Mouse (Mus musculus): ENCODE data around the gene Pcx. TPM values are rescaled to one million over a fixed set of nuclear protein-coding genes. Genes with fewer than 3 reads are reported as not detected.

Gene Pcx
- 249 and 264 TPM in 2 replicates for polyA plus RNA-seq (2012; rRNA removed)

DNA sequence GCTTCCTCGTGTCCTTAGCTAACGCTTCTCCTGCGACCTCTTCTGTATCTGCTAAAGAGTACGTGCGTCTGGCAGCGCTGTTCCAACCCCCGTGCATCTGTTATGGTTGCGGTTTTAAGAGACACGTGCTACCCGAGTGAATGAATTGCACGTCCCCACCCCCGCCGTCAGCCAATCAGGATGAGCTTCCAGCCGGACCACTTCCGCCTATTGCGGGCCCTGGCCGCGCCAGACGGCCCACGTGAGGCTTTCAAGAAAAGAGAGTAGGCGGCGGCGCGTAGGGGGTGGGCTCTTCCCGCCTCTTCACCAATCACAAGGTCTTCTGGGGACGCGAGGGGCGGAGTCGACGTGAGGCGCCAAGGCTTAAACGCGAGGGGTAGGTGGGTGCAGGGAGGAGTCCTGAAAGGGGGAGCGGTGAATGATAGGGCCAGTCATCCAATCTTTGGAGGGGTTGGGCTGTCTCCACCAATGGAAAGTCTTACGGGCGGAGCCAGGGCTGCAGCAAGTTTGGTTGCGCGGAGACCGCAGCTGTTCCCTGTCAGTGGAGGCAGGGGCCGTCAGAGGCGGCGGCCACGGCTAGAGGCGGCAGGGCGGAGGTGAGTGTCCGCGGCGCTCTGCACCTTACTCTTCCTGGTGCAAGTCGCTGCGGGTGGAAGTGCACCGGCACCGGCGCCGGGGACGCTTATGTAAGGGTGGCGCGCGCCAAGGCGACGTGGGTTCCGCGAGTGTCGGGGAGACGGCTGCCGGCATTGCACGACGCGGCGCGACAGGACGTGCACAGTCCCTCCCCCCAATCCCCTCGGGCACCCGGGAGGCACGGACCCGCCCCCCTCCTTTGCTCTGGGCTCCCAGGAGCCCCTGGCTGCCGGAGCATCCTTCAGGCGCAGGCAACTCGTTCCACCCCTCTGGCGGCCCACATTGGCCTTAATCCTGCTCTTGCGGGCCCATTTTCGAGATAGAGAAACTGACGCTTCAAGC lies at the start of gene Pcx:
TSS of gene Pcx (plus strand) at position 487 of the 978 bp plus-strand sequence.
- DNase-seq (ENCODE audit: low read depth), result peak; percentile 91

DNA sequence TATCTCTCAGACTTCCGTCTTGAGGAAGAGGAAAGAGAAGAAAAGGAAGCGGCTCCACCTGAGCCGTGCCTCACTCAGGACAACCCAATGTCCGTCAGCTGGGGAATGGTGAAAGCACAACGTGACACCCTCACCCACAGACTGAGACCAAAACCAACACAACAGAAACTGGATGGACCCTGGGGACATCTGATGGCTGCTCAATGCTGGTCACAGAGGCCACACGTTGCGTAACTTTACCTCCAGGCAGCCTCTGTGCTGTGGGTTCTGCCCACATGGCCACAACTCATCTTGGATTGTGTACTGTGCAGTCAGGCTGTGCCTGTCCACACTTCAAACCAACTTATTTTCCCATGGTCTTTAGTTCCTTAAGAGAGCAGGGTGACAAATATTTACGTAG lies 48.3 kb upstream of the Pcx start:
- no peak for DNase-seq (ENCODE audit: low read depth)

DNA sequence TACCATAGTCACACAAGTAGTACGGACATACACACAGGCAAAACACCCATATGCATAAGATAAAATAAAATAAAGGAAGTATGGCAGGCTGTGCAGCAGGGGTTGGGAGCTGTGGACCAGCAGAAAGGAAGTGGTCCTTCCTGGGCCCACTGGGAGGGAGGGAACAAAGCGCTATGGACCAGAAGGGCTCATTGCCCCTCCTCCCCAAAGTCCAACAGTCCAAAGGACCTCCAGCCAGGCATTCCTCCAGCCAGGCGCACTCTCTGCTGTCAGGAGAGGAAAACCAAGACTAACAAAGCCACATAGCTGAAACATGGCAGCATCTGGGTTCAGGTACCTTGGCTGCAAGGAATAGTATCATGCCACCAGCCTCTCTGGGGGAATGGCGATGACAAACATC lies 45.6 kb upstream of the Pcx start:
- DNase-seq (ENCODE audit: low read depth), result no peak

DNA sequence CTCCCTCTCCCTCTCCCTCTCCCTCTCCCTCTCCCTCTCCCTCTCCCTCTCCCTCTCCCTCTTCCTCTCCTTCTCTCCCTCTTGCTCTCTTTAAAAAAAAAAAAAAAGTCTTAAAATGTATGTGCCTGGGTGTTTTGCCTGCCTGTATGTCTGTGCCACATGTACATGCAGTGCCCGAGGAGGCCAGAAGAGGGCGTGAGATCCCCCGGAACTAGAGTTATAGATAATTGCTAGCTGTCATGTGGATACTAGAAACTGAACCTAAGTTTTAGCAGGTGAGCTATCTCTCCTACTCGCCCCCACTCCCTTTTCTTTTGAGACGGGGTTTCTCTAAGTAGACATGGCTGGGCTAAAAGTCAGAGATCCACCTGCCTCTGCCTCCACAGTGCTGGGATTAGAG lies 41.9 kb upstream of the Pcx start:
- no peak for DNase-seq (ENCODE audit: low read depth)

DNA sequence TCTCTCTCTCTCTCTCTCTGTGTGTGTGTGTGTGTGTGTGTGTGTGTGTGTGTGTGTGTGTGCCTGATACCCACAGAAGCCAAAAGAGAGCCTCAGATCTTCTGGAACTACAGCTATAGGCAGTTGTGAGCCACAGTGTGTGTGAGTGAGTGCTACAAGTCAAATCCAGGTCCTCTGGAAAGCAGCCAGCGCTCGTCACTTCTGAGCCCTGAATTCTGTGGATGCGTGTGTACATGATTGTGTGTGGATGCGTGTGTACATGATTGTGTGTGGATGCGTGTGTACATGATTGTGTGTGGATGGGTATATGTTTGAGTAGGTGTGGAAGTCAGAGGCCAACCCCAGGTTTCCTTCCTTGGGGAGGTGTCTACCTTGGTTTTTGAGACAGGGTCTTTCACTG lies 36.7 kb upstream of the Pcx start:
- DNase-seq (ENCODE audit: low read depth), result no peak

DNA sequence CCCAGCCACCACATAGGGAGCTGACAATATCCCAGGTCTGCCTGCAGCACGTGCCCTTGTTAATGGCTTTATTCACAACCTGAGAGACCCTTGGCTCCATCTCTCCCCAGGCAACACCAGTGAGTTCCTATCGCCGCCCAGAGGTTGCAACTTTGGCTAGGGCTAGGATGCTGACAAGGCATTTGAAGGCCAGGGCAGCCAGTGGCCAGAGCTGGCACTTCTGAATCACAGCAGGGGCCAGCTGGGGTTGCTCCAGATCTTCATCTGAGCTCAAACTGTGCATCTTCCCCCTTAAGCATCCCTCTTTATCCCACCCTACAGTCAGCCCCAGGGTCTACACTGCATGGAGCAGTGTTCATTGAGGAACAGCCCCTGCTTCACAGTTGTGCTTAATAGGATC lies 35.5 kb upstream of the Pcx start:
- no peak for DNase-seq (ENCODE audit: low read depth)

DNA sequence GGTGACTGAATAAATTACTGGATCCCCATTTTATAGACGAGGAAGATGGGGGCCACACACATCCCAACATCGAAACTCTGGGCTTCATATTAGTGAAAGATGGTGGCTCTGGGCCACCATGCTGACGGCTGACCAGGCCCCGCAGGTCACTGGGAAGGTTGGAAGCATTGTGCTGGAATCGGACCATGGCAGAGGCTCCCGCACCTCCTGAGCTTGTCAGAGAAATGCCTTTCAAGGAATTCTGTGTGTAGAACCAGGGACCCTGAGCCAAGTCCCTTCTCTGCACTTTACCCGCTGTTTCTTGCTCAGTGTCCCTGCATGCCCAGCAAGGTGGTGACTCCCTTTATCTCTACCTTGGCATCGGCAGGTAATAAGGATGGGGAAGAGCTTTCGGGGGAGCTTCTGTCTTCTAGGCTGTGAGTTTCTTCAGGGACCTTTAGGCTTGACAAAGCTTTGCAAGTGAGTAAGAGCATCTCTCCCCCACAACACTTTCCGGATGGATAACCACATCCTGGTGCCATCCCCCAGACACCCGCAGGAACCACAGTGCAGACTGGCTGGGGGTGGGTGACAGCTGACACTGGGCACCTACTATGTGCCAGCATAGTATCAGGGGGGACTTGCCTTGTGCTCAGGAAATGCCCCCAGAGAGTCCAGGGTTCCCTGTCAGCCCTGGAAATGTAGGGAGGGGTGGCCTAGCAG lies 34.9 kb upstream of the Pcx start:
- no peak for DNase-seq (ENCODE audit: low read depth)

DNA sequence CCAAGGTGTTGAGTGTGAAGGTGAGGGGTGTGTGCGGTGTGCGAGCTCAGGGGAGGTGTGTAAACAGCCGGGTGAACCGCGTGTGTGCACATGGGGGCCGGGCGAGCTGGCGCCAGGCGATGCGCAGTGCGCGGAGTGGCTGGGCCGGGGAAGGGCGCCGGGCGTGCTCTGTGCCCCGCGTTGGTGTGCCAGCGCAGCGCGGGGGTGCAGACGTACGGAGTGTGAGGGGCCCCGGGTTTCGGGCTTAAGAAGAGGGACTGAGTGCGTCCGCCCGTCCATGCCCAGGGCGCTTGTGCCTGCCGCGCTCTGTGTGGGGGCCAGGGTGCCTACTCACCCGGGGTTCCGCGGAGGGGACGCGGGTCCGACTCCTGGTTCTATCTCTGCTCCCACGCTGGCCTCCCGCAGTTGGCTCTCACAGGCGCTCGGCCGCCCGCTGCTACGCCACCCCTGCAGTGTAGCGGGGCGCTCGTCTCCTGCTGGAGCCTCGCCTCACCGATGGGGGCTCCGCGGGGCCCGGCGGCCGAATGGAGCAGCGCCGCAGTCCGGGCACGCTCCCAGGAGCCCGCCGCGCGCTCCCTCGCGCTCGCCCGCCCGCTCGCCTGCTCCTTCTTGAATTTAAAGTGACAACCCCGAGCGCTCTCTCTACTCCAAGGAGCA lies 33.5 kb upstream of the Pcx start:
- DNase-seq (ENCODE audit: low read depth), result no peak

DNA sequence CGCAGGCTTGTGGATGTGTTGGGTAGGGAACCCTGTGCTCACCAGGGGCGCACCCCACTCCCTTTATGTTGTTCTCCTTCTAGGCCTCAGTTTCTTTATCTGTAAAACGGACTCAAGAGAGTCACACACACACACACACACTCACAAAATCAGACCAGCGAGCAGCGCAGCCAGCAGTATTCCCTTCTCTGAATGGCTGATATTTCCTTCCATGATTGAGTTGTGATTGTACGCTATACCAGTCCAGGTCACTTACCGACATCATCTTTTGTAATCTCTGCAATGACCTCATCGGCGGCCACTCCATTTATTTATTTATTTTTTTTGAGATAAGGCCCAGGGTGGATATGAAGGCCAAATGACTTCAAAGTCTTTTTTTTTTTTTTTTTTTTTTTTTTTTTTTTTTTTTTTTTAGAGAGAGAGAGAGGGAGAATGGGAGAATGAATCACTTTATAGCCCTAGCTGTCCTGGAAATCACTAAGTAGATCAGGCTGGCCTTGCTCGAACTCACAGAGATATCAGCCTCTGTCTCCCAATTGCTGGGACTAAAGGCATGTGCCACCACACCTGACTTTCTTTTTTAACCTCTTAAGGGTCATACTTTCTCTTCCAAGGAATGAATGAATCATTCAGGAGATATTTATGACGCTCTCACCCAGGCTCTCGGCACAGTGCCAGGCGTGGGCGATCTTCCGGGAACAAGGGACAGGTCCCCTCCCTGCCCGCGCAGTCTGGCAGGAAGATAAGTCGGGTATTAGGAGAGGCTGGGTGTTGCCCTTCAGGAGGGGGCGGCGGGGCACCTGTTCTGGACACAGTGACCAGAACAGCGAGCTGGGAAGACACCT lies 32.7 kb upstream of the Pcx start, which contains the start of gene Syt12:
TSS of gene Syt12 (minus strand) at position 103 of the 845 bp plus-strand sequence.
- DNase-seq (ENCODE audit: low read depth), result peak; percentile 68

DNA sequence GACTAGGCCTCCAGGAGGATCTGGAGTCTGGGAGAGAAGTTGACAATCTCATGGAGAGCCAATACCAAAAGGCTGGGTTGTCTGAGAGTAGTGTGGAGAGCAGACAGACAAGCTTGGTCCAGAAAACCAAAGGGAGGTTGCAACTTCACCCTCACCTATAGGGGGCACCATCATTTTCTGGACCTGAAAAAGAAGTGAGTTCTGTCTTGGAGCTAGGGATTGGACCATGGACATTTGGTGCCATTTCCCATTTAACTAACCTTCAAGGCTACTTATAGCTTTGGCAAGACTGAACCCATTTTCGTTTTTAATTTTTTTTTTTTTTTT lies 32.1 kb upstream of the Pcx start:
- no peak for DNase-seq (ENCODE audit: low read depth)

DNA sequence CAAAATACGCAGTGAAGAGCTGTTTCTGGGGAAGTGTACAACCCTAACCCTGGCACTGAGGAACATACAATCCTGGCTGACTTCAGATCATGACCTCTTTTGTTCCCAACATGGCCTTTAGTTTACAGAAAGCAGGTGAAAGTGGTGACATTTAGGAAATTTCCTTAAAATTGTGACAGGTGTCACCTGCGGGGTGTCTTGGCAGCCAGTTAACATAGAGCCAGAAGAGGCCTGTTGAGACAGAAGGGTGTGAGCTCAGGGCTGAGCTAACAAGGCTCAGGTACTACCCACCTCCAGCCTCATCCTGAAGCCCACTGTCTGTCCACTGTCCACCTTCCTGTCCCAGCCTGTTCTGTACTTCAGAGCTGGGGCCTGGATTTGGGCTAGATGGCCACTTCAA lies 30.2 kb upstream of the Pcx start:
- no peak for DNase-seq (ENCODE audit: low read depth)

DNA sequence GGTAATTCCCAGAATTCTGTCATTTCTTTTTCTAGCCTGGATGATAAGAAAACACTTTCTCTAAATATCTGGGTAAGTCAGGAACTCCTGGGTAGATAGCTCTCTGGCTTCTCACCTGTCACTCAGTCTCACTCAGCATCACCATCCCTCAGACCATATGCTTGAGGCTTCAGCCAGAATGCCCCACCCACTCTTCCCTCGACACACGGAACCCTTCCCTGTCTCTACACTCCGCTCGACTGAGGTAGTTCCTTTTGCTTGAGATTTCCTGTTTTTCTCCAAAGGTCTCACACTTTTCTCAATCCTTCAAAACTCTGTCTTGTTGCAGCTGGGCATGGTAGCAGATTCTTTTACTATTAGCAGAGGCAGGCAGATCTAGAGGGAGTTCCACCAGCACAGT lies 28.9 kb upstream of the Pcx start:
- no peak for DNase-seq (ENCODE audit: low read depth)

DNA sequence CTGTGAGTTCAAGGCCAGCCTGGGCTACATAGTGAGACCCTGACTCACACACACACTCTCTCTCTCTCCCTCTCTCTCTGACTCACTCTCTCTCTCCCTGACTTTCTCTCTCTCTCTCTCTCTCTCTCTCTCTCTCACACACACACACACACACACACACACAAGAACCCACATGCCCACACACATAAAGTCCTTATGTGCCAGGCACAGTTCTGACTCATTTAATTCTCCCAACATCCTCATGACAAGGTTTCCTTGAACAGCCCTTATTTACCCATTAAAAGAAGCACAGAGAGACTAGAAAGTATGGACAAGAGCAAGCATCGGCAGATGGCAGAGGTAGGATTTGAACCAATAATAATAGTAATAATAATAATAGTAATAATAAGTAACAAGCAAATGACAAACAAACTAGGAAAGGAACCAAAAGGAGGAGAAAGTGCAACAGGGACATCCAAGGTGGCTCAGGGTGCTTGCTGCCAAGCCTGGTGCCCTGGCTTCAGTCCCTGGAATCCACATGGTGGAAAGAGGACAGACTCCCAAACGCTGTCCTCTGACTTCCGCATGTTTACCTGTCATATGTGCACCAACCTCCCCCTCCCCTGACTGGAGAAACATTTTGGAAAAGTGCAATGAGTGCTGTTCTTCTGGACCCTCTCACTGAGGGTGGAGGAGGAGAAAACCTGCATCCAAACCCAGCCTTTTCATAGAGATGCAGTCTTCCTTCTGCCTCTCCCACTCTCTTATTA lies 28.0 kb upstream of the Pcx start:
- no peak for DNase-seq (ENCODE audit: low read depth)

DNA sequence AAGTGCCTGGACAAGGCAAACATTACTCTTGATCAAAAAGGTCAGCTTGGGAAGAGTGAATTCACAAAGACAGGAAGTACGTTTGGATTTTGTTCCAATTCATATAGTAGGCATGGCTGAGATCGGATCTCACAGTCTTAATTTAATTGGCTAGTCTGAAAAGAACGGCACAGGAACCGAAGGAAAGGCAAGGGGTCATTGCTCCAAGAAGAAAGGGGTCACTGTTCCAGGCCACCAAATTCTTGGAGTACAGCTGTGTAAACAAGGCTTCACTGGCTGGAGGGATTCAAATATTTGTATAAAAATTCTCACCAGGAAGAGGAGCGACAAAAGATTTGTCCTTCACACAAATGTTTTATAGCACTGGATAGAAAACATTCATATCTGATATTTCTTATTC lies 25.3 kb upstream of the Pcx start:
- DNase-seq (ENCODE audit: low read depth), result no peak

DNA sequence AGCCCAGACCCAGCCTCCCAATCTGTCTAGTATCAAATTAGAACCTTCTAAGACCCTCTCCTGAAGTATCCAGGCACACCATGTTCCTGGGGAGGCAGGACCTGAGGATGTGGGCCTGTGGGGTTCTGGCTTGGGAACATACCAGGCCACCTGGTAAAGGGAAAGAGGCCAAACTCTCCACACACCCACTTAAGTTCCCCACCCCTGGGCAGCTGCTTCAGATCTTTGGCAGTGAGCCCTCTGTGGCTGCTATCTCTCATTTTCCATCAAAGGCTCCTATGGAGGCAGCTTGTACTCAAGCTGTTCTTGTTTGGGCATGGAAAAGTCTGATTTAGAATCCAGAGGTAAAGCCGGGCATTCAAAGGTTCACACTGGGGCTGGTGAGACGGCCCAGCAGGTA lies 22.4 kb upstream of the Pcx start:
- DNase-seq (ENCODE audit: low read depth), result no peak

DNA sequence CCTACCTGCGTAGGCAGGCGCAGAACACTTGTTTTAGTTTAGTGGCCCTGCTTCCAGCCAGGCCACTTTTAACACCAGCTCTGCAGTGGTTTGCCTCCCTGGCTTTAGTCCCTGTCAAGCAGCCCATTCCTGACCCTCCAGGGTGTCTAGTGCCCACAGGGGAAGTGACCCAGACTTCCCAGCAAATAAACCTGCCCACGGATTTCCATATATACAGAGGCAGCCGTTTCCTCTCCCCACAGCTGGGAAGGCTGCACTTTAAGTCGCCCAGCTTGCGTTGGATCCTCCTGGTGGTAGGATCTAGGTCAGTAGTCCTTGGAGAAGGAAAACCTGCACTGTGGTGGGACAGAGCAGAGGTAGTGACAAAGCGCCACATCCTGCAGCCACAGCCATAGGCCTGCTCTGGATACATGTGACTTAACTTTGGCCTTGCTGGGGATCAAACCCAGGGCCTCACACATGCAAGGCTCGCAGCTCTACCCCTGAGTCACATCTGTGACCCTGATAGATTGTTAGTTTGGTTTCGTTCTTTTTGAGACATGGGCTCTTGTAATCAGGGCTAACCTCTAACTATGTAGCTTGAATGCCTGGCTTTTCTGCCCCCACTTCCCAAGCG lies 19.1 kb upstream of the Pcx start:
- no peak for DNase-seq (ENCODE audit: low read depth)

DNA sequence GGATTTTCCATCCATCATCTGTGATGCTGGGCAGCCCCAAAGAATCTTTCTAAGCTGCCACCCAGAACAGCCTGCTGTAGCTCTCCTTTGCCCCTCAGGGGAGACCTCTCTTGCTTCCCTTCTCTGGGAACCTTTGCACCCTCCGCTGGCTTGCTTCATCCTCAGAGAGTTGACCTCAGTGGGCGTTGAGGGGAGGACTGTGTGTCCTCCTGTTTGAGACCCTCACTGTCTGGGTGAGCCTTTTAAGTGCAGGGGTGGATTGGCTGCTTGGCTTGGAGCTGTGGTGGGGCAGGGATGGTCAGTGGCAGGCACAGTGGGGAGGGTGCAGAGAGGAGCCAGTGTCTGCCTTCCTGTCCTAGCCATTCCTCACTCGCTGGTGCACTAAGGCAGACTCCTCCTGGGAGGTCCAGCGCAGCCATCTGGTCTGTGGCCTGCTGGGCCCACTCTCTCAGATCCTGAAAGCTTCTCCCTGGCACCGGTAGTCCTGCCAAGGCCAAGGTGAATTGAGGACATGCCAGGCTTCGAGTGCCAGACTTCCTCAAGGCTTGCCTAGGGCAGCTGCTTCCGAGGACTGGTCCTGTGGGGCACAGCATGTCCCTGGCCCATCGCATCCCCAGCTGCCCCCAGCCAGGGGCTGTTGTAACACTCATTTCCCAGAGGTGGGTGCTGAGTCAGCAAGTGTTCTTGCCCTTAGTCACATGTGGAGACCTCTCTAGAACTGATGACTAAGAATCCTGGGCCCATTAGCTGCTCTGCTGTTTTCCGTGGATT lies 17.6 kb upstream of the Pcx start:
- DNase-seq (ENCODE audit: low read depth), result no peak

DNA sequence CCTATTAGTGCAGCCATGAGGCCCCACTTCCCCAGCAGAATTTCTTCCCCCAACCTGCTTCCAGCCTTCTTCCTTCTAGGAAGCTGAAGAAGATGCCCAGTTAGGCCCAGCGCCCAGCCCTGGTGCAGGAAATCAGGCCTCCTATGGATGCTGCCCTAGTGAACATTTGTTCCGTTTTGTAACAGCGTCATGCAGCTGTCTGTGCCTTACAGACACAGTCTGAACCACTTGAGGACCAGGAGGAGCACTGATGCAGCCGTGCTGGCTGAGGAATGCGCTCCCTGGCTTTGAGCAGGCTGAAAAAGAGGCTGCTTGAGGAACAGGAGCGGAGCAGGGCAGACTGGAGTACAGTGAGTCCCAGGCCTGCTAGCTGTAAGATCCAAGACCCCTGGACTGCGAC lies 15.6 kb upstream of the Pcx start:
- no peak for DNase-seq (ENCODE audit: low read depth)

DNA sequence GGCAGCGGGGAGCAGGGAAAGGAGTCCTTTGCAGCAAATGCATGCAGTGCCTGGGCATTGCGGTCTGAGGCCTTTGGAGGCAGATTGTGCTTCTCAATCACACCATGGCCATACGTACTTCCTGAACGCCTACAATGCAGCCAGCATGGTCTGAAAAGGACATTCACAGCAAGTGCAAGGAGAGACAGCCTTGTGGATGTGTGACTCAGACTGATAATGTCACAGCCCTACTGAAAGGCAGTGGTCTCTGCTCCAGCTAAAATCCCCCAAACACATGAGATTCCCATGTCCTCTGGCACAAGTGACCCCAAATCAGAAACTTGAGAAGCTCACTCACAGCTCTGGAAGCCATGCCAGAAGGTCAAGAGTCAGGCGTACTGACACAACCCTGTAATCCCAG lies 14.5 kb upstream of the Pcx start:
- DNase-seq (ENCODE audit: low read depth), result no peak

Measured in gonadal fat pad, adult 2 months (tissue).